Mouse (Mus musculus): ENCODE measurements around the gene Ankmy2.
A peak's percentile ranks its signal among the peaks of the same experiment; 100 is the strongest.

Ankmy2 gene

GRCm38 (mm10) chr12:36156637-36157303 lies at the start of gene Ankmy2:
Gene Ankmy2, plus strand, starts transcription at chr12:36157114.
- DNase-seq (ENCODE audit: low spot score in 2 of 2) = peak; percentile 85 to 91

GRCm38 (mm10) chr12:36108442-36108841 lies 48.5 kb upstream of the Ankmy2 start:
- no peak for DNase-seq (ENCODE audit: low spot score in 2 of 2)

GRCm38 (mm10) chr12:36110457-36110856 lies 46.5 kb upstream of the Ankmy2 start:
- no peak for DNase-seq (ENCODE audit: low spot score in 2 of 2)

GRCm38 (mm10) chr12:36111110-36111509 lies 45.8 kb upstream of the Ankmy2 start:
- no peak for DNase-seq (ENCODE audit: low spot score in 2 of 2)

GRCm38 (mm10) chr12:36112081-36112480 lies 44.8 kb upstream of the Ankmy2 start:
- no peak for DNase-seq (ENCODE audit: low spot score in 2 of 2)

- DNase-seq (ENCODE audit: low spot score in 2 of 2) = no peak
Measured at GRCm38 (mm10) chr12:36117161-36117560, 39.8 kb upstream of the Ankmy2 start.

GRCm38 (mm10) chr12:36119244-36119643 lies 37.7 kb upstream of the Ankmy2 start:
- no peak for DNase-seq (ENCODE audit: low spot score in 2 of 2)

GRCm38 (mm10) chr12:36126049-36126448 lies 30.9 kb upstream of the Ankmy2 start:
- no peak for DNase-seq (ENCODE audit: low spot score in 2 of 2)

- DNase-seq (ENCODE audit: low spot score in 2 of 2) = no peak
Measured at GRCm38 (mm10) chr12:36129826-36130225, 27.1 kb upstream of the Ankmy2 start.

- DNase-seq (ENCODE audit: low spot score in 2 of 2) = no peak
Measured at GRCm38 (mm10) chr12:36132254-36132653, 24.7 kb upstream of the Ankmy2 start.

GRCm38 (mm10) chr12:36132668-36133067 lies 24.2 kb upstream of the Ankmy2 start:
- no peak for DNase-seq (ENCODE audit: low spot score in 2 of 2)

- no peak for DNase-seq (ENCODE audit: low spot score in 2 of 2)
Measured at GRCm38 (mm10) chr12:36133547-36133946, 23.4 kb upstream of the Ankmy2 start.

GRCm38 (mm10) chr12:36134111-36134510 lies 22.8 kb upstream of the Ankmy2 start:
- no peak for DNase-seq (ENCODE audit: low spot score in 2 of 2)

GRCm38 (mm10) chr12:36135409-36135808 lies 21.5 kb upstream of the Ankmy2 start:
- no peak for DNase-seq (ENCODE audit: low spot score in 2 of 2)

GRCm38 (mm10) chr12:36136285-36136684 lies 20.6 kb upstream of the Ankmy2 start:
- DNase-seq (ENCODE audit: low spot score in 2 of 2) = no peak

- DNase-seq (ENCODE audit: low spot score in 2 of 2) = no peak
Measured at GRCm38 (mm10) chr12:36137192-36137591, 19.7 kb upstream of the Ankmy2 start.

- DNase-seq (ENCODE audit: low spot score in 2 of 2) = no peak
Measured at GRCm38 (mm10) chr12:36140401-36140800, 16.5 kb upstream of the Ankmy2 start.

- no peak for DNase-seq (ENCODE audit: low spot score in 2 of 2)
Measured at GRCm38 (mm10) chr12:36146230-36147011, 10.5 kb upstream of the Ankmy2 start.

- DNase-seq (ENCODE audit: low spot score in 2 of 2) = no peak
Measured at GRCm38 (mm10) chr12:36150265-36150664, 6.6 kb upstream of the Ankmy2 start.

GRCm38 (mm10) chr12:36150737-36151136 lies 6.2 kb upstream of the Ankmy2 start:
- no peak for DNase-seq (ENCODE audit: low spot score in 2 of 2)

- no peak for DNase-seq (ENCODE audit: low spot score in 2 of 2)
Measured at GRCm38 (mm10) chr12:36155141-36155641, 1.7 kb upstream of the Ankmy2 start.

- DNase-seq (ENCODE audit: low spot score in 2 of 2) = no peak
Measured at GRCm38 (mm10) chr12:36156101-36156636, 745 bp upstream of the Ankmy2 start.

GRCm38 (mm10) chr12:36157304-36157637 lies 357 bp downstream of the Ankmy2 start:
- DNase-seq (ENCODE audit: low spot score in 2 of 2) = no peak

Data from urinary bladder, postnatal 4 days (tissue).